Mouse (Mus musculus) C2C12 (cell line): ENCODE measurements at regions not wholly inside any gene's neighbourhood (a gene's known extent, or its start where the extent isn't known, plus 50 kb on each side); places are given as distances from the start of the nearest gene placed in this dataset.

Experiments
- CEBPB ChIP-seq: IDR thresholded peaks from one replicate; pipeline ENCODE4 v1.6.1; 2011; ENCODE audit warnings: low read depth, mild to moderate bottlenecking, control low read depth, moderate library complexity
- CTCF ChIP-seq: IDR thresholded peaks from one replicate; pipeline ENCODE4 v1.5.1; 2011; ENCODE audit not compliant: control insufficient read depth, insufficient read depth, insufficient read length
- MAX ChIP-seq: IDR thresholded peaks from one replicate; pipeline ENCODE4 v1.6.1; 2011; ENCODE audit warnings: mild to moderate bottlenecking, control low read depth
- USF1 ChIP-seq: IDR thresholded peaks from one replicate; pipeline ENCODE4 v1.6.1; 2011; ENCODE audit warnings: low read depth, mild to moderate bottlenecking, control low read depth, moderate library complexity

GRCm38 (mm10) chr19:26548562-26549270 is 56.1 kb upstream of the Smarca2 start:
- no peak for TF ChIP-seq CTCF
- no peak for TF ChIP-seq CEBPB
- no peak for TF ChIP-seq USF1
- no peak for TF ChIP-seq MAX
